Mouse (Mus musculus) mesoderm, embryonic 11.5 days (tissue): ENCODE data around the gene Cym.

Source experiments
- DNase-seq: peaks from one replicate; pipeline ENCODE4 v3.0.0-alpha.2; 2012; ENCODE audit warnings: low read depth, low spot score

Gene Cym

DNA sequence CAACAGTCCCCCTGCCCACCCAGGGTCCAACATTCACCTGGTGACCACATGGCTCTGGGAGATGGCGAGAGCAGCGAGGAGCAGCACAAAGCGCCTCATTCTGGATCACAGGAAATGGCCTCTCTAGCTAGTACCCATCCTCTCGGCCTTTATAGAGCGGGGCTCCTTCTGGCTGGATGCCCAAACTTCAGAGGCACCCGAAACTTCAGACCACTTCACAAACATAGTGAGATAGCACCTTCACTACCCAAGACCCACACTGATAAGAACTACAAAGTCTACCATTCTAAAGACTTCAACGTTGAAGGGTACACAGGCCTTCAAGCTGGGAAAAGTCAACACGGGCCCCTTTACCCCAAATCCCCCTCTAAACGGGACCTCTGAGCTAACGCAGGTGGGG is at the start of gene Cym:
Gene Cym, minus strand, starts transcription at position 125 of the 400 bp plus-strand sequence.
- no peak for DNase-seq

DNA sequence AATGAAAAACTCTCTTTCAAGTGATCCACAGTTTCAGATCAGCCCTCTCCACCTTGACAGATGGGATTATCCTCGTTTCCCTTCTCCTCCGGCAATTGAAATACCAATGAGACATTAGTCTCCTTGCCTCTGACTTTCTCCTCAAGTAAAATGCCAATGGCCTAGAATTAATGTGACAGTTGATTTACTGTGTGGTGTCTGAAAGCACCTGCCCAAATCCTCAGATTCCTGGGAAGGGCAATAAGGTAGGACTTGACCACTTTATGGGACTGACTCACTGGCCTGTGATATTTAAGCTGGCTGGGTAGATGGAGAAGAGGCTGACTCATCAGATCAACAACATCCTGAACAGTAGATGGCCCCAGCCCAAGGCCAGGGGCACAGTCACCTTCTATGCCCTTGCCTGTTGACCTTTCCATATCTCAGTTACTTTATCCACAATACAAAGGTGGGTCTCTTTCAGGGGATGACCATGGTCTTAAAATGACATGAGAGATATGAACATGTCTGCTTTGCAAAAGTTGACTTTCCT is 45.3 kb upstream of the Cym start:
- no peak for DNase-seq

DNA sequence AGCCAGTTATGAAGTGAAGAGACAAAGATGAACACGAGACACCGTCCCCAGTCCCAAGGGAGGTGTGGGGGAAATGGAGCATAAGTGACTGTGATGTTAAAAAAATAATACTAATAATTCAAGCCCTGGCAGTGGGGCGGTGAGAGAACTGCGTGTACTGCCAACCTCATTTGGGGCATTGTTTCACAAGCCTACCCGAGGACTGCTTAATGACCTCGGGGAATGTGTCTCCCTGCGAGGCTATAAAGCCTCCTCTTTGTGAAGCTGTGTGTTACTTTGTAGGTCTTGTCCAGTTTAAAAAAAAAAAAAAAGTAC is 40.3 kb upstream of the Cym start:
- DNase-seq, result peak; percentile 34

DNA sequence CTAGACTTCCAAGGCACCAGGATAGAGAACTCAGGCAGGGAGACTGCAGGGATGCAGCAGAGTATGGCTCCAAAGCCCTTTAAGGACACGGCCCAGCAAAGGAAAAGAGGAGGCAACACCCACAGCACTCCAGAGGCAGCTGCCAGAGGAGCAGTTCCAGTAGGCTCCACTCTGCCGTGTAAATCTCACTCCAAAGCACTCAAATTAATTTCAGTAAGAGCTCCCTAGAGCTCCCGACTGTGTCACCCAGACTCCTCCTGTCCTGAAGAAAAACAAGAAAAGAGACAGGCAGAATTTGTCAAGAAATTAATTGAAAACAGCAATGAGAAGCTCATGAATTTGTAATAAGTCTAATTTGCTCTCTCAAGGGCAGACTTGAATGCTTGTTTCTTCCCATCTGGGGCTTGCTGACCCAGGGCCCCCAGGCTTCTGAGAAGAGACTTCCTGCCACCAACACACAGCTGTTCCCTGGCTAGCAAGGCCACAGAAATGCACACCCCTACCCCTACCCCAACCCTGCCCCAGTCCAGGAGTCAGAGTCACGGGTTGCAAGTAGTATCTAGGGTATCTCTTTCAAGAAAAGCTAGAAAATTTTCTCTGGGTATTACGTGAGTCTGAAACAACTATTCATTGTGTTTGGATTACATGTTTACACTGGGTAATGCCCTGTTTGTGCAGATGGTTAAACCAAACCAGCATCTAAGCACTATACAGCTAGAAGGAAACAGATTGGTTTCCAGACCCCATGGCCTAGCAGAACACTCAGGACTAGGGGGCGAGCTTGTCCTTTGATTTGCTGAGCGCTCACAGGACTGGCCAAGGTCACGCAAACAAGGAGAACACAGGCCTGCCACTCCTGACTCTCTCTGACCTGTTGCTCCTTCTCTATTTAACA is 39.7 kb upstream of the Cym start:
- DNase-seq, result peak; percentile 21

DNA sequence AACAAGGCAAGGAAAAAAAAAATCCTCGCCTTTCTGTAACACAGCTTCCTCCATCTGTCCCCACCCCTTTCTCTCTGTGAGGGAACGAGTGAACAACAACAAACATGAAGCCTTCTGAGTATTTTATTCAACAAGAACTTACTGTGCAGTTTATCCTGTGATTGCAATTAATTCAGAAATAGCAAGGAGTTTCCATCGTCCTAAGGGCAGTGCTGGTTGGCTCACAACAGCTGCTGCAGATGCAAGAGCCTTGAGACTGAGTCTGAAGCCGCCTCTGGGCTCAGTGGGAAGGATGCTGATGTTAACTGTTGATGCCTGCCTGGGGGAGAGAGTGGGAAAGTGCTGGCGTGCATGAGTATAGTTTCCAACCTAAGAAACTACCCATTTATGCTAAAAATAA is 36.4 kb upstream of the Cym start:
- no peak for DNase-seq

DNA sequence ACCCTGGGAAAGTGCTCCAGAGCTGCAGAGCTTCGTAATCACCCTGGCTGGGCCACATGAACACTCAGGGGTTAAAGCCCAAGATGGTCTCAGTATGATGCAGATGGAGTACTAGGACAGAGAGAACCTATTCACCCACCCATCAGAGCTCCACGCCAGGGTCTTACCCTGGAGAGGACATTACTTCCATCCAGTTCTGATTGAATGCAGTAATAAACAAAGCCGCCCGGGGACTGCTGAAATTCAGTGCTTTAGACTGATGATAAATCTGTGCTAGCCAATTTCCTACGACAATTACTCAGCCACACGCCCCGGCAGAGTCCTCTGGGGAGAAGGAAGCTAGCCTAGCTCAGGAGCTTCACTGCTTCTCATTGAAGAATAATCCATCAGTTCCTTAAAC is 35.2 kb upstream of the Cym start:
- peak; percentile 34 for DNase-seq

DNA sequence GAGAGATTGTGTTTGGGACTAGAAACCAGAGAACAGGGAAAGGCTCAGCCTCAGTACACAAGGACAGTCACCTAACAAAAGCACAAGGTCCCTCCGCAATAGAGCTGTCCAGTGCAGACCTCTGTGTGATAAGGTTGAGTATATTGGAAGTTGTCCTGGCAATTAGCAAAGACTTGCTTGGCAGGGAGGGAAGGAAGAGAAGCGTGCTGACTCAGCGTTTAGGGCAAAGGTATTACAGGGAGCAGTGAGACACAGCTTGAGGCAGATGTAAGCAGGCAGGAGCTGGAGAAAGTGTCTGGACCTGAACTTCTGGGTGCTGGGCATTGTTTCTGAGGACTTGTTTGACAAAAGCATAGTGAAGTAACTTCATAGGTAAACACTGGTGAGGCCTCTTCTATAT is 34.5 kb upstream of the Cym start:
- no peak for DNase-seq

DNA sequence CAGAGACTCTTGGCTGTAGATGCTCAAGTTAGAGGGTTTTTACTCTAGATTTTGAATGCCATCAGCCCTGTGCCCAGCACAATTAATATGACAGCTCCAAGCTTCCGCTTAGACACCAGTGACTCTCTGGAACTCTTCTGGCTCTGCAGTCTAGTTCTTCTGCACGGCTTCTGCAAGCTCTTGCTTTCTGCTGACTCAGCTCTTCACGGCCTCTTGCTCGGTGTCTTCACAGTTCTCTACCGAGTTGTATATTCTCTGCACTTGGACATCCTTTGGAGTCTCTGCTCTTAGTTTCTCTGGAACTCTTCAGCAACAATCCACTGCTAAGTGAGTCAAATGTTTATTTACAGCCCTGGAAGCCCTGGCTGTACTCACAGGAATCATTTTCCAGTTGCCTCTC is 32.4 kb upstream of the Cym start:
- no peak for DNase-seq

DNA sequence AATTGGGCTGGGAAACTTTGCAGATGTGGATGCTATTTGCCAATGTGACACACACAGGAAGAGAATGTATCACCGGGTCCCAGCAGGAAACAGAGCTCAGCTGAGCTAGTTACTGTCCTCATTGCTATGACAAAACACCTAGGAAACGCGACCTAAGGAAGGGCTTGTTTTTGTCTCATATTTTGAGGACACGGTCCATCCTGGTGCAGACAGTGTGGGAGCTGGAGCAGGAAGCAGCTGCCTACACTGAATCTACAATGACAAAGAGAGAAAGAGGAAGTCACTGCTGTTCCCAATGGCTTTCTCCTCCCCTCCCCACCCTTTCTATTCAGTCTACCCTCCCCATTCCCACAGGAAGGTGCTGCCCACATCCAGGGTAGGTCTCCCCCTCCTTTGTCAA is 30.5 kb upstream of the Cym start:
- no peak for DNase-seq

DNA sequence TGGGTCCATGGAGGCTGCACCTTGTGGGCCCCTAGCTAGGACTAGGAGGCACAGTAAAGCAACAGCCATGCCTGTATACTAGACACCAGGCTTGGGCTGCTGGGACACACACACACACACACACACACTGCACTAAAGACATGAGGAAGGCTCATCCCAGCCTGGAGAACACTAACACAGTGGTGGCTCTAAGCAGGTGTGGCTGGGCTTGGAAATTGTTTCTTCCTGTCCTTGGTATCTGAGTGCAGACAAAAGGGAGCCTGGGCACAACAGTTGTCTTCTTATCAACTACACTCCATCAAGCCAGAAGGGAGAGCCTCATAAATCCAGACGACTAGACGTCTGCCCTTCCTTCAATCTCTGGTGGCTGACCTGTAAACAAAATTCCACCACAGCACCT is 28.8 kb upstream of the Cym start:
- DNase-seq, result no peak

DNA sequence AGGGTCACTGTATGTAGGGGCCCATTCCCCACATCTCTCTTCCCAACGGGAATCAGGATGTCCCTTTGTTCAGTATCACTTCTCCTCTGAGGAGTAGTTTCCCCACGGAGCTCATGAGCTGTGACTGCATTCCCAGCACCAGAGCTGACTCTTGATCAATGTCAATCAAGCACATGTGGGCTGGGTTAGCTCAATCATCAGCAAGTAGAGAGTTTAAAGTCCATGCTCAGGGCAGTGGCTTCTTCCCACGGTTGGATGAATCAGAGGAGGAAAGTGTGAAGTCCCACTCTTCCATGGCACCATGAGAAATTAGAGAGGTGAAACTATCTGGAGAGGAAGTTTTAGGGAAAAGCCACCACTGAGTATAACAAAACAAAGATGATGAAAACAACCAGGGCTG is 27.5 kb upstream of the Cym start:
- no peak for DNase-seq

DNA sequence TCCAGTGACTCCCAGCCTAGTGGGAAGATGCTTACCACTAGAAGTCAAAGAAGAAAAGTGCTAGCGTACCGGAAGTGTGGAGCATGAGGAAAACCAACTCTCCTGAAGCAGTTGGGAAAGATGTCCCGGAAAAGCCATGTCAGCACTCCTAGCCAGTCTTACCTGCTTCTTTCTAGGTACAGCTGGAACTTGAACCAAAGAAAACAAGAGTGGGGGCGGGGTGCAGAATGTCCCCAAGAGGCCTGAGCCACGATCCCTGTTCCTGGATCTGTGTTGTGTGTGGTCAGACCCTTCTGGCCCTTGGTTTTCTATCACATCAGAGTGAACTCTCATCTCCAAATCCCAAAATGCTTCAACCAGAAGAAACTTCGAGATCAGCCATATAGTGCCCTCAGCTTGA is 25.3 kb upstream of the Cym start:
- no peak for DNase-seq

DNA sequence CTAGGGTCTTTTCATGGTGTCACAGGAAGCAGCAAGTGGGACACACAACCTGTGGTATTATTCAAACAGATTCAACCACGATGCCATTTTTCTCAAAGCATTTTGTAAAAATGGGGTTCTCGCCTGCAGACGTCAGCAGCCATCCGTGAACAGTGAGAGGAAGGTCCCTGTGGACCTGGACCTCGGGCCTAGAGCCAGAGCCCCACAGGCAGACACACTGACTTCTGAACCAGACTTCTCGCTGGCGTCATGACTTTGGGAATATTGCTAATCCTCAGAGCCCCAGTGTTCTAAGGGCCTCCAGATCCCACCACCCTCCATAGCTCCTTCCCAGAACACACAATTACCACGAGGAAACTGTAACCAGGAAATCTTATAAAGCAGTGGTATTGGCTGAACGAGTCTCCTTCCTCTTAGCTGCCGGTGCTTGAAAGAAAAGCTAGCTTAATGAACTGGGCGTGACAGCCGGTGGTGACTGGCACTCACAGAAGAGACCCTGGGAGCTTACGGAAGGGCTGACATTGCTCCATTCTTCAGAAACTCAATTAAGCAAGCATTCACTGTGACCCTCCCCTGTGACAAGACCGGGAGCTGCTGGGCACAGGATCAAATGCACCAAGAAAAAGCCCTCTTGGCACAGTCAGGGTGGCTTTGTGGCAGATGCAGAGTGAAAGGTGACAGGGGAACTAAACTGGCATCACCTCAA is 20.0 kb upstream of the Cym start:
- DNase-seq, result no peak

DNA sequence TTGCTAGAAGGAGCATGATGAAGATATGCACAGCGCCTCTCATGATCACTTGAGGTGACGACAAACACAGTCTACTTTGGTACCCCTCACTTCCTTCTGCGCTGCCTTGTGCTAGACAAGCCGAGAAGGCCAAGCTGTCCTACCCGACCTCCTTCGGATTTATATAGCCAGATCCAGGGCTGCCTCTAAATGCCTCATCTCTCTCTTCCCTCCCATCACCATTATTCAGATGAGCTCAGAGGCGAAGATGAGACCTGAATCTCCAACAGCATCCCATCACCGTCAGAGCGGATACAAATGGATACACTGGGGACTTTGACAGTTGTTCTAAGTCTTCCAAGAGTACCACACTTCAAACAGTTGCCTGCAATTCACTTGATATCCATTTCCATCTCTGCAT is 18.1 kb upstream of the Cym start, which contains the start of gene Prok1:
Gene Prok1, minus strand, starts transcription at position 101 of the 400 bp plus-strand sequence.
- no peak for DNase-seq

DNA sequence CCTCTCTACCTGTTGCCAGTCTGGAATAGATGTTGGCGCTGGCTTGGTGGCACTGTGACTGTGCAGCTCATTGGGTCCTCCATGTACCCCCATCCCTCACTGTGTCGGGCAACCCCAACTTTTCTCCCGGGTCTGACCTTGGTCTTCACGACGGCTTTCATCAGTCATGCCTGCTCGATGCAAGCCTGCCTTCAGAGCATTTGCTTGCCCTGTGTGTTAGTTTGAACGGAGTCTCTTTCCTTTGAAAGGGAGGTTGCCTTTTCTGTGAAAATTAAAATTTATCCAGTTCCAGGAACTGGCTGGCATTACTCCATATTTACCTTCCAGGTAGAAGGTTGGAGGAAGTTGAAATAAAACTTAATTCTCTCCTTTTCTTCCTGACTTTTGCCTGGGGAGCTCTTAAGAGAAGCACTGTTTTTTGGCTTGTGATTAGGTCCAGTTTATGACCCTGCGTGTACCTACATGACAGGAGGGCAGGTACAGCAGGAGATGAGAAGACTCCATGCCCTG is 17.0 kb upstream of the Cym start:
- no peak for DNase-seq

DNA sequence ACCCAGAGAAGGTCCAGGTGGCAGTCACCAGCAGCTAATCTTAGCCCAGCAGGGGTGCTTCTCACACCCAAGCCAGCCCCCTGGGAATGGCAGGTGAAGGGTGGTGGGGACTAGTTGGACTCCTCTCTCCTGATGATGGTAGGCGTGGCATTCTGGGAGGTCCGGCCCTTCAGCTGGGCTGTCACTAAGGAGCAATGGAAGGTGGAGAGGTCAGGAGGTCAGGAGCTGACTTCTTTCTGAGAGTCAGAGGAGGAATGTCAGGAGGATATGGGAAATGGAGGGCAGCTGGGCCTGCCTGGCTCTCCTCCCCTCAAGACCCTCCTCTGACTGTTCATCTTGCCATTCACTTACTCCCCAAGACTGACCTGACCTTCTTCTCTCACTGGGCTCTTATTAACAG is 16.5 kb upstream of the Cym start:
- DNase-seq, result no peak

DNA sequence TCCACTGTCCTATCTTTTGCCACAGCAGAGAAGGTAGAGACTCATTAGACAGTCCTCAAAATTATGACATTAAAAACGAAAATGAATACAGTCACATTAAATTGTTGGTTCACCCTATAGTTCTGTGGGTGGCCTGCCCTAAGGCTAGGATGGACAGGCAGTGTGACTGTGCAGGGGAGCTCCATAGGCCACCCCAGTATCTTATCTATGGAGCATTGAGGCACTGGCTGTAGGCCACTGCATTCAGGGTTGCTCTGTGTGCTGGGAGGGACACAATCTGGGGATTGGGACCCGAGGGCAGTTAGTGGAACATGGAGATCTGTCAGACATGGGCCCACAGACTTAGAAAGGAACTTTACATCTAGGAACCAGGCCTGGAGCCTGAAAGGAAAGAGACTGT is 12.4 kb upstream of the Cym start:
- DNase-seq, result no peak

DNA sequence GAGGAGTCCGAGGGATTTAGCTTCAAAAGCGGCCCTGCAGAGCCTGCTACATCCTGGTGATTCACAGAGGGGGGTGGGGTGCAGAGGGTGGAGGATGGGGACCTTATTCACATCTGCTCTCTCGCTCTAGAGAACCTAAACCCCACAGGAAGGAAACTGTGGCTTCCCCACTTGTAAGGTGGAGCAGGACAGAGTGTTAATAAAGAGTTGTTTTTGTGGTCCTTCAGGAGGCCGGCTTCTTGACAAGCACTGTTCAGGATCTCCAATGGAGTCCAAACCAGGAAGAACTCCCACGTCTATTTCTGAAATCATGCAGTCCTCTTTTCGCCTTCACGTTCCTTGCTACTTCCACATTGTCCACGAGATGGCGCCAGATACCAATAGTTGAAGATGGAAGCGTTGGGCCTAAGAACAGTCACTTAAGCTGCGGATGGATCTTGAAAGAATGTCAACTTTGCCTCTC is 11.8 kb upstream of the Cym start:
- peak; percentile 86 for DNase-seq

DNA sequence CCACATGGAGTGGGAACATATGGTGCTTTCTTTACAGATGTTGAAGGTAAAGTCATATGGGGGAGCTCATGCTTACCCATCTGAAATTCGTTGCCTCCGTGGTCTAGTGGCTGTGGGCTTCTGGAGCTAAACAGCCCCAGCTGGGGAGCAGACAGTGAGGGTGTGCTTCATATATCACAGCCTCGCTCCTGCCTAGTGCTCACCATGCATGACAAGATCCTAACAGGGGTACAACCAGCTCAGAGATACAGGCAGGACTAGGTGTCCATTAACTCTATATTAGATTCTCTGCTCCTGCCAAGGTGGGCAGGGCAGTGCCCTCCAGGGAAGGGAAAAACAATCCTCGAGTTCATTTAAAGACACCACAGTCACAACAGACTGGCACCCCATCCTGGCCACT is 9.7 kb upstream of the Cym start:
- DNase-seq, result no peak

DNA sequence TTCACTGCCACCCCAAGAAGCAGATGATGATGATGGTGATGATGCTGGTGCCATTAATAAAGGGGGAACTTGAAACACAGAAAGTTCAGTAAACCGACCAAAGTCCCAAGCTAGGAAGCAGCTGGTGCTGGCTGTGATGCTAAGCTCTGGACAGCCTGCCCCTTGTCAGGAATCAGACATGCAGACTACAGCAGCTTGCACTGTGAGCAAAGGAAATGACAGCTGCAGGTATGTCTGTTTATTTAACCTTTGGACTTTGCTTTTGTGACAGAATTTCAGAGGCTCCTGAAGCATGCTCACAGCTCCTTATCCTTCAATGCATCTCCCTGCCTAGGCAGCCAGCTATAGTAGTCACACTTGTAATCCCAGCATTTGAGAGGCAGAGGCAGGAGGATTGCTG is 9.0 kb upstream of the Cym start, which contains the start of gene A630076J17Rik:
Gene A630076J17Rik, plus strand, starts transcription at position 88 of the 400 bp plus-strand sequence.
- no peak for DNase-seq

DNA sequence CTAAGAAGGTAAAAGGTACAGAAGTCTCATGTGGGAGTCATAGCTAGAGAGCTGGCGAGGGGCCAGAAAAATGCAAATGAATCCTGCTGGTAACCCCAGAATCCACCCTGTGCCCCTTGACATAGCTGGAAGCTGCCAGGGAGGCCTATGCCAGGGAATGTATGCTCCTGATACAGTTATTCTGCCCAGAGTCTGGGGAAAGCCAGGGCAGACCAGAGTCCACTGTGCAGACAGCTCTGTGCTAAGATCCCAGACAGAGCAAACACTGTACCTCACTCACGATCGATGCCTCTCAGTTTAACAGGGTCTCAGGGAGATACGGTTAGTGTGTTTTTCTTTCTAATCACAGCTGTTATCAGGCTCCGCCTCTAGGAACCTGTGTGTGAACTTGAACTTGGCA is 8.3 kb upstream of the Cym start:
- DNase-seq, result no peak

DNA sequence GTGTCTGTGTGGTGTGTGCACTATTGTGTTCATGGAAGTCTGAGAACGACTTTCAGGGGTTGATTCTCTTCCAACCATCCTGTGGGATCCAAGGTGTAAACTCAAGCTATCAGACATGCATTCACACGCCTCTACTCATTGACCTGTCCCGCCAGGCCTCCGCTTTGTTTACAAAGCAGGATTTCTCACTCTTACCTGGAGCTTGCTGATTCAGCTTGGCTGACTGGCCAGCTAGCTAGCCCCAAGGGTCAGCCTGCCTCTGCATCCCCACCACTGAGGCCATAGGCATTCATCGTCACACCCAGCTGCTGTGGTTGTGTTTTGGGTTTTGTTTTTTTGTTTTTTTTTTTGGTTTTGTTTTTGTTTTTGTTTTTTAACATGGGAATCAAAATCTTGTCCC is 7.7 kb upstream of the Cym start:
- no peak for DNase-seq

DNA sequence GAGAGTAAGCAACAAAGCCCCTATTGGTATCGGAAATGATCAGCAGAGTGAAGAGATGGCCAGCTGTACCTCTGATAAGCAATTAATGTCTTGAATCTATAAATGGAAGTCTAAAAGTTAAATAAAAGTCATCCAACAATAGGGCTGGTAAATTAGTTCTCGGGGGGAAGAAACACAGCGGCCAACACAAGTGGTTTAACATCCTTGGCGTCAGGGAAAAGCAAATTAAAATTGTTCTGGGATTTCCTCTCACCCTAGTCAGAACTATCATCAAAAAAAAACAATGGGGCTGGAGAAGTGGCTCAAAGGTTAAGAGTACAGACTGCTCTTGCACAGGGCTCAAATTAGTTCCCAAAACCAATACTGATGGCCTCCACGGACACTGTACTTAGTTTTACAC is 4.3 kb upstream of the Cym start:
- DNase-seq, result no peak
